Mouse (Mus musculus): ENCODE data around the gene Sctr. TPM values are rescaled to one million over a fixed set of nuclear protein-coding genes. Genes with fewer than 3 reads are reported as not detected.
"Not testable (repeated sequence)": the region's sequence is repeated elsewhere in the genome, so short reads cannot be mapped to it uniquely, and the experiment has no call there.

The Sctr gene
- polyA plus RNA-seq, 1 experiment from 2014 or later, result not detected

- WGBS, result 69% methylated on average over 3 of the region's 3 CpGs
- Histone ChIP-seq H3K4me3 (replicated peaks) (no peak overlapping the region), H3K4me2 (no peak overlapping the region), H3K9me3 (no peaks in the 10 kb centered on the region), H3K27me3 (no peaks in the 10 kb centered on the region), H3K9ac (replicated peaks) (no peak overlapping the region), H3K27ac (no peak overlapping the region), H3K36me3 (no peaks in the 10 kb centered on the region), H3K4me1 (replicated peaks) (peaks cover 6% of the 10 kb centered on the region)
- no peak for ATAC-seq (ENCODE audit: insufficient number of reproducible peaks, insufficient read depth, low FRiP score, low TSS enrichment, low read depth)
Observed at GRCm38 (mm10) chr1:120085696-120086095, 79.0 kb downstream of the Sctr start.

- Histone ChIP-seq H3K9ac (replicated peaks) (no peak overlapping the region), H3K4me3 (replicated peaks) (no peak overlapping the region), H3K4me1 (replicated peaks) (peaks cover 6% of the 10 kb centered on the region), H3K27me3 (no peaks in the 10 kb centered on the region), H3K36me3 (no peaks in the 10 kb centered on the region), H3K4me2 (no peak overlapping the region), H3K9me3 (no peaks in the 10 kb centered on the region), H3K27ac (no peak overlapping the region)
- no peak for ATAC-seq (ENCODE audit: insufficient number of reproducible peaks, insufficient read depth, low FRiP score, low TSS enrichment, low read depth)
- WGBS, result 64% methylated on average over 13 of the region's 13 CpGs
Observed at GRCm38 (mm10) chr1:120086644-120087043, 80.0 kb downstream of the Sctr start.

DNA sequence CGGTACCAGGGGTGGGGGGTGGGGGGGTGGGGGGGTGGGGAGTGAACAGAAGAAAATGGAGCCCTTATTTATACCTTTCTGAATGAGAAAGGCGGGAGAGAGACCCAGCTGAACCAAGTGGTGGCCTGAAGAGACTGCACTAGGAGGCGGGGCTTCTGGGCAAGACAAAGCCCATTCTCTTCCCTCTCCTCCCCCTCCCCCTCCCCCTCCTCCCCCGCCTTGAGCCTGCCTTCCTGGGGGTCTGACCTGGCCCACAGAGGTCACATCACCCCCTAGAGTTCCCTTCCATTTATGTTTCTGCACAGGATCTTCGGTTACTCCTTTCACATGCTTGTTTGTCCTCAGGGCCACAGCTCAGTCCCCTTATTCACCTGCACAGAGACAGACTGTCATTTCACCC lies 82.5 kb downstream of the Sctr start:
- H3K4me1 ChIP-seq (replicated peaks), result no peaks in the 10 kb centered on the region
- H3K36me3 ChIP-seq, result no peaks in the 10 kb centered on the region
- no peak for ATAC-seq (ENCODE audit: insufficient number of reproducible peaks, insufficient read depth, low FRiP score, low TSS enrichment, low read depth)
- H3K9ac ChIP-seq (replicated peaks), result no peak overlapping the region
- H3K27me3 ChIP-seq, result no peaks in the 10 kb centered on the region
- 19% methylated on average over 4 of the region's 5 CpGs for WGBS
- no peak overlapping the region for H3K27ac ChIP-seq
- no peak overlapping the region for H3K4me2 ChIP-seq
- H3K4me3 ChIP-seq (replicated peaks), result no peak overlapping the region
- H3K9me3 ChIP-seq, result no peaks in the 10 kb centered on the region

- Histone ChIP-seq H3K27me3 (no peaks in the 10 kb centered on the region), H3K4me1 (replicated peaks) (no peaks in the 10 kb centered on the region), H3K4me3 (replicated peaks) (no peak overlapping the region), H3K4me2 (no peak overlapping the region), H3K27ac (no peak overlapping the region), H3K9me3 (no peaks in the 10 kb centered on the region), H3K36me3 (no peaks in the 10 kb centered on the region), H3K9ac (replicated peaks) (no peak overlapping the region)
- WGBS, result 84% methylated on average over 8 of the region's 8 CpGs
- ATAC-seq (ENCODE audit: insufficient number of reproducible peaks, insufficient read depth, low FRiP score, low TSS enrichment, low read depth), result no peak
Observed at GRCm38 (mm10) chr1:120090880-120091570, 84.3 kb downstream of the Sctr start.

DNA sequence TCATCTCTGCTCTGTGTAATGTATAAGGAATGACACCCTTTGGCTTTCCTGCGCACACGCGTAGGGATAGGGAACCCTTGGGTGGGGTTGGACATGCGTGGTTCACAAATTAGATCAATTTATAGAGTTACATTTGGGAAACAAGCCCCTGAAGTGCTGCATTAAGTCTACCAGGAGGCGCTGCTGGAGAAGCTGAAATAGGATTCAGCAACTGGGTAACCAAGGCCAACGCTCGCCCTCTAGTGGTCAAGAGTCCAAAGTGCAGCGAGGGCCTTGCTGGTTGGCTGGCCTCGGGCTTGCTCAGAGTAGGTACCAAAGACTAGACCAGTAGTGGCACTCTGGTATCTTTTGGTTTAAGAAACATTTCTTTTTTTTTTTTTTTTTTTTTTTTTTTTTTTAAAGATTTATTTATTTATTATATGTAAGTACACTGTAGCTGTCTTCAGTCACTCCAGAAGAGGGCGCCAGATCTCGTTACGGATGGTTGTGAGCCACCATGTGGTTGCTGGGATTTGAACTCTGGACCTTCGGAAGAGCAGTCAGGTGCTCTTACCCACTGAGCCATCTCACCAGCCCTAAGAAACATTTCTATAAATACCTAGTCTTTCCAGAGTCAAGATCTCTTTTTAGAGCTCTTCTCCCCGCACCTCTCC lies 86.9 kb downstream of the Sctr start:
- peak; percentile 40; the same call in 1 of the 2 replicates for ATAC-seq (ENCODE audit: insufficient number of reproducible peaks, insufficient read depth, low FRiP score, low TSS enrichment, low read depth)

DNA sequence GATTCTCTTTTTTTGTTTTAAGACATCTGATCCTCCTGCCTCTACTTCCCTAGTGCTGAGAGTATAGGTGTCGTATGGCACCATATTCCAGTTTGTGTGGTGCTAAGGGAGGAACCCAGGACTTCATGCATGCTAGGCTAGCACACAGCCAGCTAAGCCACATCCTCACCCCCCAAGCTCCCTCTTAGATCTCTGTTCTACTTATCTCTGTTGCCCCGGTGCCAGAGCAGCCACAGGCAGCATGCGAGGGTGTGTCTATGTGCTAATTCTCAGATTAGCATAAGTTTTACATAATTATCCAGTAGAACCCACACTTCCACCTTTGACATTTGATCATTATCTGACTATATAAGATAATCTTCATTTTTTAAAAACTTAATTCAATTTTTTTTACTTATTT lies 88.2 kb downstream of the Sctr start:
- 85% methylated on average over 3 of the region's 3 CpGs for WGBS
- Histone ChIP-seq H3K4me1 (replicated peaks) (no peaks in the 10 kb centered on the region), H3K9me3 (no peaks in the 10 kb centered on the region), H3K4me3 (replicated peaks) (no peak overlapping the region), H3K9ac (replicated peaks) (no peak overlapping the region), H3K27me3 (no peaks in the 10 kb centered on the region), H3K27ac (no peak overlapping the region), H3K4me2 (no peak overlapping the region), H3K36me3 (no peaks in the 10 kb centered on the region)
- ATAC-seq (ENCODE audit: insufficient number of reproducible peaks, insufficient read depth, low FRiP score, low TSS enrichment, low read depth), result no peak

More for the DNA sequence above, 86.9 kb downstream of the Sctr start:
- not testable (repeated sequence) for H3K4me2 ChIP-seq; H3K36me3 ChIP-seq; H3K9me3 ChIP-seq; H3K27me3 ChIP-seq; H3K4me1 ChIP-seq (replicated peaks); H3K9ac ChIP-seq (replicated peaks); H3K4me3 ChIP-seq (replicated peaks); H3K27ac ChIP-seq
- WGBS, result 52% methylated on average over 11 of the region's 14 CpGs

GRCm38 (mm10) chr1:120098327-120098726 lies 91.6 kb downstream of the Sctr start:
- Histone ChIP-seq H3K27me3 (no peaks in the 10 kb centered on the region), H3K4me1 (replicated peaks) (no peaks in the 10 kb centered on the region), H3K9ac (replicated peaks) (no peak overlapping the region), H3K27ac (no peak overlapping the region), H3K4me2 (no peak overlapping the region), H3K4me3 (replicated peaks) (no peak overlapping the region), H3K36me3 (no peaks in the 10 kb centered on the region), H3K9me3 (no peaks in the 10 kb centered on the region)
- WGBS, result 20% methylated on average over 7 of the region's 7 CpGs
- no peak for ATAC-seq (ENCODE audit: insufficient number of reproducible peaks, insufficient read depth, low FRiP score, low TSS enrichment, low read depth)

DNA sequence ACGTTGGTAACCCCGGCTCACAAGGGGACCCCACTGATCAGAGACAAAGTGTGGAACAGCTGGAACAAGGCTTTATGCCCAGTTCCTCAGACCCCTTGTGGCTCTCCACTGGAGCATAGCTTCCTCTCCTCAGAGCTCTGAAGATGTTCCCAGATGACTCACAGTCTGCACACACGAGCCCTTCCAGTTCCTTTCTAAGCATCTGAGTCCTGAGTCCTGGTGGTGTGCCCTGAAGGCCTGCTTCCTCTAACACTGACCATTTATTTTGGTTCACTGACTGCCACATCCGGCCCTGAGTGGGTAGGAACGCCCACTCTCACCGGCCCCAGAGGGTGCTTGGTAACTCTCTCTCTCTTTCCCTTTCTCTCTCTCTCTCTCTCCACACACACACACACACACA lies 92.8 kb downstream of the Sctr start:
- Histone ChIP-seq H3K4me2 (no peak overlapping the region), H3K4me3 (replicated peaks) (no peak overlapping the region), H3K27ac (no peak overlapping the region), H3K27me3 (0 out of 2 replicates have a peak, but pooled peaks cover 4% of the 10 kb centered on the region), H3K9me3 (no peaks in the 10 kb centered on the region), H3K4me1 (replicated peaks) (no peaks in the 10 kb centered on the region), H3K36me3 (no peaks in the 10 kb centered on the region), H3K9ac (replicated peaks) (no peak overlapping the region)
- no peak for ATAC-seq (ENCODE audit: insufficient number of reproducible peaks, insufficient read depth, low FRiP score, low TSS enrichment, low read depth)
- 76% methylated on average over 6 of the region's 6 CpGs for WGBS

DNA sequence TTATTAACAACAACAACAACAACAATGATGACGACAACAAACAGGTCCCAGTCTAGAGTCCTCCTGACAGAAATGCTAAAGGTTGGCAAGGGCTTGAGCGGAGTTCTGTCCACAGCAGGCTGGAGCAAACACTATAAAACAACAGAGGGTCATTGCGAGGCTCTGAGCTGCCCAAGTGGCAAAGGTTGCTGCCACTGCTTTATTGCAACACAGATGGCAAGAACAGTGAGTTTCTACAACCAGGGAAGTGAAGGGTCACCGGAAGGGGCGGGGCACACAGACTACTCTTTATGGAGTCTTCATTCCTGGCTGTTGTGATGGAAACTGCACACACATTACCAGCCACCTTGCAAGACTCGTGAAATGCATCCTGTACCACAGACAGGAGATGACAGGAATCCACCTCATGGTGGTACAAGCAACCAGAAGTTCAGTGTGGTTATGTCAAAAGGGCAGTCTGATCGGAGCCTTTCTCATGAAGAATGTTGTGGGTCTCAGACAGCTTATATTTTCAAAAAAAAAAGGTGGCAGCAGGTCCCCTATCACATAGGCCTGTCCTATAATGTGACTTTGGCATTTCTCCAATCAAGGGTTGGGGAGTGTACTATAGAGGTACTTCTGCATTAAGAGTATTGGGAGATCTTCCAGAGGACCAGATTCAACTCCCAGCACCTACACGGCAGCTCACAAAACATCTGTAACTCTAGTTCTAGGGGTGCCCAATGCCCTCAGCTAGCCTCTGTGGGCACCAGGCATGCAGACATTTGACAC lies 93.9 kb downstream of the Sctr start:
- Histone ChIP-seq H3K27ac (no peak overlapping the region), H3K27me3 (0 out of 2 replicates have a peak, but pooled peaks cover 4% of the 10 kb centered on the region), H3K4me3 (replicated peaks) (no peak overlapping the region), H3K9me3 (no peaks in the 10 kb centered on the region), H3K4me1 (replicated peaks) (no peaks in the 10 kb centered on the region), H3K36me3 (no peaks in the 10 kb centered on the region), H3K4me2 (no peak overlapping the region), H3K9ac (replicated peaks) (no peak overlapping the region)
- no peak for ATAC-seq (ENCODE audit: insufficient number of reproducible peaks, insufficient read depth, low FRiP score, low TSS enrichment, low read depth)
- WGBS, result 84% methylated on average over 8 of the region's 8 CpGs

- 0 out of 2 replicates have a peak, but pooled peaks cover 4% of the 10 kb centered on the region for H3K27me3 ChIP-seq
- H3K36me3 ChIP-seq, result no peaks in the 10 kb centered on the region
- no peak overlapping the region for H3K4me2 ChIP-seq
- ATAC-seq (ENCODE audit: insufficient number of reproducible peaks, insufficient read depth, low FRiP score, low TSS enrichment, low read depth), result no peak
- WGBS, result 83% methylated on average over 3 of the region's 3 CpGs
- no peak overlapping the region for H3K4me3 ChIP-seq (replicated peaks)
- no peak overlapping the region for H3K27ac ChIP-seq
- no peaks in the 10 kb centered on the region for H3K9me3 ChIP-seq
- no peak overlapping the region for H3K9ac ChIP-seq (replicated peaks)
- no peaks in the 10 kb centered on the region for H3K4me1 ChIP-seq (replicated peaks)
Observed at GRCm38 (mm10) chr1:120101227-120101609, 94.5 kb downstream of the Sctr start.

DNA sequence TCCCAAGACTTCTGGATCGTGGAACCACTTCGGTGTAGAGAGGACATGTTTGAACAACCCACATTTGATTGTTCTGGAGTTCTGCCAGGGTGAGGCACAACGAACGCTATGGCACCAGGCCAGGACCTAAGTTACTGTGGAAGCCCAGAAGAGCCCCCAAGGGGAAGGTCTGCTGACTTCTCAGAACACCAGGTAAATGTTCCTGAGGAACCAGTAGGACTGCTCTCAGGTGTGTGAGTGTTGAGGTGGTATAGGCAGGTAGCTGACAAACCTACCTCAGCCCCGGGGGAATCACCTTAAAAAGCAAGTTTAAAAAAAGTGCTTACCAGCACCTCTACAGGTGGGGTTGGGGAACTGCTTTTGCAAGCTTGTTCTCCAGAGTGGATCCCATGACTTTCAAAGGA lies 98.9 kb downstream of the Sctr start:
- ATAC-seq (ENCODE audit: insufficient number of reproducible peaks, insufficient read depth, low FRiP score, low TSS enrichment, low read depth), result no peak
- Histone ChIP-seq H3K4me3 (replicated peaks) (no peak overlapping the region), H3K9me3 (no peaks in the 10 kb centered on the region), H3K36me3 (no peaks in the 10 kb centered on the region), H3K4me1 (replicated peaks) (no peaks in the 10 kb centered on the region), H3K4me2 (no peak overlapping the region), H3K27me3 (0 out of 2 replicates have a peak, but pooled peaks cover 4% of the 10 kb centered on the region), H3K27ac (no peak overlapping the region), H3K9ac (replicated peaks) (no peak overlapping the region)
- WGBS, result 85% methylated on average over 5 of the region's 5 CpGs

Data from limb, embryonic 12.5 days (tissue).